Mouse (Mus musculus): Measurements from ENCODE around the gene Spsb3. TPM values are rescaled to one million over a fixed set of nuclear protein-coding genes. Genes with fewer than 3 reads are reported as not detected.

Spsb3 gene
- total RNA-seq, 2 experiments from 2014 or later = 28.1 to 34.0 TPM

GRCm38 (mm10) chr17:24895571-24896240 lies 9.3 kb downstream of the Spsb3 start:
- DNase-seq = peak in 1 of 2 experiments; percentile 43

- peak; percentile 74 to 84 for DNase-seq
Observed at GRCm38 (mm10) chr17:24896241-24896992, 10.0 kb downstream of the Spsb3 start, which contains the start of gene Nme3. Gene Nme3 (plus strand): TSS chr17:24896500.

DNA sequence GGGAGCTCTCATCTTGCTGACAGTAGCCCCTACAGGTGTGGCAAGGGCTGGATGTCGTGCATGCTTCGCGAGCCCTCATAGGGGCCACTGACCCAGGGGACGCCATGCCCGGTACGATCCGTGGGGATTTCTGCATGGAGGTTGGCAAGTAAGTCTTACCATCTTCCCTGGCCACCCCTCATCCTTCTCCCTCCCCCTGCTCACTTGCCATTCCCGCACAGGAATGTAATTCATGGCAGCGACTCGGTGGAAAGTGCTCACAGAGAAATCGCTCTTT lies 10.5 kb downstream of the Spsb3 start:
- no peak for DNase-seq

GRCm38 (mm10) chr17:24897600-24897999 lies 11.2 kb downstream of the Spsb3 start:
- DNase-seq = no peak

DNA sequence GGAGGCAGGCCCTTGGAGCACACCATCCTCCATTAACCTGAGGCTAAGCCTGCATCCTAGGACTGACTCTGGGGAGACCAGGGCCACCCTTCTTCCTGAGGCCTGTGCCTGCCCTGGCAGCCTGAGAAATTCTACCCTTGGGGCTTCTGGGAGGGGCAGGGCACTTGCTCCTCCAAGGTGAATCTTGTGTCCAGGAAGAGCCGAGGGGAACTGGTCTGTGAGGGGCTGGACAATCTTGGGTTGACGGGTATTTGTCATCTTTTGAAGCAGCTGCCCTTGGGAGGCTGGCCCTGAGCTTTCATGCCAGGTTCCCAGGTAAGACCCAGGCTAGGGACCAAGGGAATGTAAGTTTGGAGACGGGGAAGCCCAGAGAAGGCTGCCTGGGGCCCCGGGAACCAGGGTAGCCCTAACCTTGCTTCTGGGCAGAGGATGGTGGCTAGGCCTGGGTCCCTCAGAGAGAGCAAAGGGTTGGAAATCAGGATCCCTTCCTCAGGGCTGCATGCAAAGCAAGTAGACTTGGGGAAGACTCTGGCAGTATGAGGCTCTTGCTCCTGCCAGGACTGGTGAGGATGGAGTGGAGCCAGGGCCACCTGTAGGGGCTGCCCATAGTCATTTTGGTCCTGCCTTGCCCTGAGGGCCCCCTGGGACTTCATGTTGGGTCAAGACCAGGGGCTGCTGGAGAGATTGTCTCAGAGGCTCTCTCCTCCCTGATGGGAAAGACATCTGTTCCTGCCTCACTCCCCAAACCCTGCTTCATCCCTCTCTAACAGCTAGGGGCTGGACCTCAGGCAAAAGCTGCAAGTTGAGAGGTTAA lies 11.8 kb downstream of the Spsb3 start:
- no peak for DNase-seq

GRCm38 (mm10) chr17:24899153-24899552 lies 12.7 kb downstream of the Spsb3 start:
- peak; percentile 62 to 79 for DNase-seq

- no peak for DNase-seq
Observed at GRCm38 (mm10) chr17:24900014-24900413, 13.6 kb downstream of the Spsb3 start.

DNA sequence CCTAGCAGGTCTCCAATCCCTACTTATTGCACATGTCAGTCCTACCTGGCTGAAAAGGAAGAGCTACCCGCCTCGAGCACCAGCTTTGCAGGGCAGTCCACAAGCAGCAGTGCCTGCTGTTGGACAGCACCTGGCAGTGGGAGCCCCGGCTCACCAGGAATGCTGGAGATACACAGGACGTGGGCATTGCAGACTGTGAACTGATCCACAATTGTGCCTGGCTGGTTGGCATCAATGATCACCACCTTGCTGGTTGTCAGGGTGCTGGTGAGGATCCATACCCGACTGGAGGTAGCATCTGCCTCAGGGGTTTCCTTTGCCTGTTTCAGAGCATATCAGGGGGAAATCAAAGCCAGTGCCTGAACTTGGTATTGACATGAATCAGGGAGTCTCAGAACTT lies 15.7 kb downstream of the Spsb3 start:
- no peak for DNase-seq

- no peak for DNase-seq
Observed at GRCm38 (mm10) chr17:24902671-24903474, 16.4 kb downstream of the Spsb3 start.

GRCm38 (mm10) chr17:24903767-24904166 lies 17.3 kb downstream of the Spsb3 start:
- no peak for DNase-seq

DNA sequence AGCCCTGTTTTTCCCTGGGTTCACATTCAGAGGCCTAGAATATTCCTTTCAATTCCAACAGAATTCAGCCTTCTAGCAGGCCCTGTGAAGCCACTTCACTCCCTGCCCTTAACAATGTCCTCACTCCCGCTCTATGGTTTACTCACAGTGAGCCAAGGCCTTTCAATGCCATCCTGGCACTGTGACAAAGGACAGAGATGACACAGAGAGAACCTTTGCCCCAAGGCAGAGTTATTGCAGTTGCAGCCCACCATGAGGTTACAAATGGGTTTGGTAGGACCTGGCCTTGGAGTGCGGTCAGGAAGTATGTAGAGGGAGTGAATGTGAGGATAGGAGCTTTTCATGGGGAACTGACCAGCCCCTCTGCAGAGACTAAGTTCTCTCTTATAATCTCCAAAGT lies 21.1 kb downstream of the Spsb3 start:
- no peak for DNase-seq

- DNase-seq = no peak
Observed at GRCm38 (mm10) chr17:24913984-24914383, 27.5 kb downstream of the Spsb3 start.

GRCm38 (mm10) chr17:24923246-24923645 lies 36.8 kb downstream of the Spsb3 start:
- DNase-seq = no peak

- peak in 1 of 2 experiments; percentile 8 for DNase-seq
Observed at GRCm38 (mm10) chr17:24929506-24929905, 43.1 kb downstream of the Spsb3 start.

DNA sequence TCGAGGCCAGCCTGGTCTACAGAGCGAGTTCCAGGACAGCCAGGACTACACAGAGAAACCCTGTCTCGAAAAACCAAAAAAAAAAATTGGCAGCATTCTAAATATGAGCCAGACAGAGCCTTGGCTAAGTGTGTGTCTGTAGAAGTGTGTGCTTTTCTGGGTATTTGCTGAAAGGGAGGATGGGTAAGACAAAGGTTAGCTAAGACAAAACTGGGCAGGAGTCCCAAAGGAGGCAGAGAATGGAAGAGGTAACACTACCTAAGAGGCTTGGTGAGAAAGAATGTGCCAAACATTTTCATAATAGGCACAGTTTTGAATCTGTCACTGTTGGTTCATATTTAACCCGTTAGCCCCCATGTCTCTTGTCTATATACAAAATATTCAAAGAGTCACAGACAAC lies 46.0 kb downstream of the Spsb3 start:
- DNase-seq = no peak

DNA sequence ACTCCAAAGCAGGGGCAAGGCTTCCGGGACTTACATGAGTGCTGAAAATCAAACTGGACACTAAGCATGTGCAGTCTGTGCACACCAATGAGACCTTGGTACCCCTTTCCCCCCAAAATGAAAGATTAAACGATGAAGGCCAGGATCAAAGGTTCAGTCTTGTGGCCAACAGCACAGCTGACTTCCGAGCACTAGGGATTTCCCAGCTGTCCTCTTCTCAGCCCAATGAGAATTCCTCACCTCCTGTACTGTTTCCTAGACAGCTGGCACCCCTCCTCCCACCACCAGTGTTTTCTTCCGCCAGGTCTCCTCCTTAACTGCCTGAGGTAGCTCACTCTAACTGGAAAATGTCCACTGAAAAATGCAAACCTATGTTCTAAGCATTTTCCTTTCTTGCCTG lies 46.7 kb downstream of the Spsb3 start:
- DNase-seq = no peak

GRCm38 (mm10) chr17:24934926-24935325 lies 48.5 kb downstream of the Spsb3 start:
- DNase-seq = no peak

DNA sequence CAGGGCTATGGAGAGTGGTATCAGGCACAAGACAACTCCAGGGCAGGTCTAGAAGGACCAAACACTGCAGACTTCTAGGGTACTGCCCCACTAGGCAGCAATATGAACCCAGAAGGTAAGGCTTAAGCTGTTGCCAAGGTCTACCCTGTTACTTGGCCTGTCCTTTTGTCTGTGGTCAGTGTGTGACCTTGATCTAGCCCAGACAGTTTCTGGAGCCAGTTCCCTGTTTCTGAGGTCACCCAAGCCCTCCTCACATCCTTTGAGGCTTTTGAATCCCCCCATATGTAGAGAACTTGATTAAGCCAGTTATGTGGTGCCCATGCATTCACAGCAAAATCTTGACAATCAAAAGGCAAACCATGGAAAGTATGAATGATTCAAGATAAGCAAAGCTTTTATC lies 49.2 kb downstream of the Spsb3 start:
- DNase-seq = no peak

DNA sequence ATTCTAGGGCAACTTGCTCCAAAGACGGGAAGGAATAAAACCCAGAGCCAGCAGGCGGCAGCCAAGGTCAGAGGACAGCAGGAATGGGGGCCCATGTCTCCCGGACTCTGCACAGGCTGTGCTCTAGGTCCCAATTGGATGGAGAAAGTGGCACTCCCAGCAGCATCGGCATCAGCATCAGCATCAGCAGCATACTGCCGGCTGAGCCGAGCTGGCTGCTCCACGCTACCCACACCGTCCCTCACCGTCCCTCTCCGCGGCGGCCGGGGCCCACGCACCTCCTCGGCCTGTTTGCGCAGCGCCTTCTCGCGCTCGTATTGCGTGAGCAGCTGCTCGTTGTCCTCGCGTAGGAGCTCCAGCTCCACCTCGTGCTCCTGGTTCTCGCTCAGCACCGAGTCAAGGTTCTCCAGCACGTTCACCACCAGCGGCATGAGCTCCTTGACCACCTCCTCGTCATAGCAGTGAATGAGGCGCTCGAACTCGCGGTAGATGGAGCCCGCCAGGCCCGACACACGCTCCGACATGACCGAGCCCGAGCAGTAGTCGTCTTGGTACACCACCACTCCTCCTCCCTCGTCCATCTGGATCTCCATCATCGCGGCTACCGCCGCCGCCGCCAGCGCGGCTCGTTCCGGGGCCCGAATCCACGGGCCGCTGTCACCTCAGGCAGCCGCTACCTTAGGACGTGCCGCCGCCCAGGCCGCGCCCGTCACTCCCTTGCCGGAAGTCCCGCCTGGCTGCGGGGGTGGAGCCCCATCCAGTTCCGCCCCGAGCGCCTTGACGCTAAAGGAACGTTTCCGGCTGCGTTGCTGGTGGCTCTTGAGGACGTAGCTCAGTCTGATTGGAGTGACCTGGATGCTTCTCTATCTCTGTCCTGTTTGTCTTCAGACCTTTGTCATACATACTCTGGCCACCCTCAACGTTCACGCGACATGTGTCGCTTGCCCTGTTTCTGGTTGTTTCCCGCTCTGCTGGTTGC lies 50.1 kb downstream of the Spsb3 start, which contains the start of gene Mapk8ip3:
Gene Mapk8ip3, minus strand, starts transcription at position 719 of the 979 bp plus-strand sequence.
- peak; percentile 97 for DNase-seq

GRCm38 (mm10) chr17:24937266-24937665 lies 50.8 kb downstream of the Spsb3 start:
- no peak for DNase-seq

Data from heart, adult 18-20 months (tissue).